Mouse (Mus musculus): ENCODE data around the gene Ebf3. TPM values are rescaled to one million over a fixed set of nuclear protein-coding genes. Genes with fewer than 3 reads are reported as not detected.
A peak's percentile ranks its signal among the peaks of the same experiment; 100 is the strongest.

The Ebf3 gene
- polyA plus RNA-seq, 1 experiment from 2014 or later = 0.80 TPM

DNA sequence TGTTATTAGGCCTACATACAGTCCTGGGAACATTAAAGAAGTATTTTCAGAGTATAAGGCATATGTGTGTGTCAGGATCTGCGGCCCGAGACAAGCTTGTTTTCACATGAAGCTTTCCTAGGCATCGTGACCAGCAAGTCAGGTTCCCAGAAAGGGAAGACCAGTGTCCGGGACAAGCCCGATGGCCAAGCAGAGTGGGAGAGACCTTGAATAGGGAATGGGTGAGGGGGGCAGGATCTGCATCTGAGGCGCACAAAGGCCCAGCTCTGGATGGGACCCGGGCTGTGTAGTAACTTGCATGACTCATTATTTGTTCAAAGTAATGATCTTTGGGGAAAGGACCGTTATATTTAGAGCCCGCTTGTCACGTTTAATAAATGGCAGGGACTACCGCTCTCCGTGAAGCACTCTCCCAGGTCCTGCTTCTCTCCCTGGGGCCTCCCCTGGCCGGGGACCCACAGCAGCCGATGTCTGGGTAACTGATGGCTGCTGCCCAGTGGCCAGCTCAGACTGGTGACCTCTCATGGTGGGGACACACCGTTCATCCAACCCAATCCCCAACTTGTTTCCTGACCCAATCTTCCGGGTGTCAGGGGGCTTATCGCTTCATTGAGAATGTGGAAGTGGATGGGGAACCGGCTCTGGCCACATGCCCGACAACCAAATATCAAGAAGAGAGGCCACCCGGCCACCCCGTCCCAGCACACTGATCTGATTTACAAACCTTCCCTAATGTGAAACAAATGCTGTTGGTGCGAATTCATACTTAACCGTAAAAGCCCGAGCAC lies 16.5 kb downstream of the Ebf3 start:
- peaks cover 16% of the 10 kb centered on the region for H3K4me1 ChIP-seq
- peaks cover 65% of the 10 kb centered on the region for H3K27me3 ChIP-seq

DNA sequence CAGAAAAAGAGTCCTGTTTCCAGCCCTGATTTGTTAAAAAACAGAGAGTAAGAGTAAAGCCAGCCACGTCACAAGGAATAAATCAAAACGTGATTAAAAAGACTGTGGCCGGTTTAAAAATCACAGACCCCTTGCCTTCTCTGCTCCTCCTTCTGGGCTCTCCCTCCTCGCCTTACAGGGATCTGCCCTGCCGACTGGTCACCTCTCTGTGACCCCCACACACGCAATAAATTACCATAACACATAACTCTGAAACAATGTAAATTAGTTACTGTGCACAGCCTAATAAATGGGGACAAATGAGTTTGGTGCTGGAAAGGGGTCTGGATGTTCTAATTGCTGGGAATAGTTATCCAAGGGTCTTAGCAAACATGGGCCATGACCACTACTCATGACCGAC lies 17.1 kb downstream of the Ebf3 start:
- no peak overlapping the region for H3K27ac ChIP-seq (replicated peaks)

More for the DNA sequence above, 16.5 kb downstream of the Ebf3 start:
- H3K9ac ChIP-seq (replicated peaks) = no peak overlapping the region
- H3K4me3 ChIP-seq = no peak overlapping the region
- H3K27ac ChIP-seq (replicated peaks) = no peak overlapping the region
- H3K4me2 ChIP-seq (replicated peaks) = no peak overlapping the region
- ATAC-seq (replicated peaks) = no peak
- no peaks in the 10 kb centered on the region for H3K9me3 ChIP-seq
- WGBS = 81% methylated on average over 24 of the region's 24 CpGs
- H3K36me3 ChIP-seq = no peaks in the 10 kb centered on the region

DNA sequence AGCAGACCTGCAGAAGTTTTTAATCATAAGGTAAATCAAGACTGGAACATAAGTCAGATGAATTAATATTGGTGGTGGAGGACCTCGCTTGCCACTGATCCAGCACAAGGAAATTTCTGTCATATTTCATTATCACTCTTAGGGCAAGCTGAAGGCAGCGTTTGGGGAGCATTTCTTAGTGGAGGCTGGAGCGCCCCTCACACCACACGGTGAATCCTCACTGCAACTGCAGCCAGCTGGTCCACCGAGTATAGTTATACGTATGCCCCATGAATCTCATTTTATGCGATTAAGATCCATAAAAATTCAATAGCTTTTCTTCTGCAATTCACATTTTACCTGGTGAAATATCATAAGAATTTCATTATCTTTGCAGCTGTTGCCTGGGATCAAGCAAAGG lies 18.6 kb downstream of the Ebf3 start:
- Histone ChIP-seq H3K4me2 (replicated peaks) (no peak overlapping the region), H3K4me3 (no peak overlapping the region), H3K9me3 (no peaks in the 10 kb centered on the region), H3K9ac (replicated peaks) (no peak overlapping the region), H3K27ac (replicated peaks) (no peak overlapping the region), H3K4me1 (peaks cover 3% of the 10 kb centered on the region; the same call in 1 of the 2 replicates), H3K36me3 (no peaks in the 10 kb centered on the region), H3K27me3 (peaks cover 60% of the 10 kb centered on the region)
- ATAC-seq (replicated peaks) = no peak
- 86% methylated on average over 7 of the region's 7 CpGs for WGBS

More for the DNA sequence above, 17.1 kb downstream of the Ebf3 start:
- Histone ChIP-seq H3K36me3 (no peaks in the 10 kb centered on the region), H3K4me2 (replicated peaks) (no peak overlapping the region), H3K9ac (replicated peaks) (no peak overlapping the region), H3K9me3 (no peaks in the 10 kb centered on the region), H3K27me3 (peaks cover 69% of the 10 kb centered on the region), H3K4me3 (no peak overlapping the region), H3K4me1 (peaks cover 16% of the 10 kb centered on the region)
- 55% methylated on average over 7 of the region's 7 CpGs for WGBS
- ATAC-seq (replicated peaks) = no peak

DNA sequence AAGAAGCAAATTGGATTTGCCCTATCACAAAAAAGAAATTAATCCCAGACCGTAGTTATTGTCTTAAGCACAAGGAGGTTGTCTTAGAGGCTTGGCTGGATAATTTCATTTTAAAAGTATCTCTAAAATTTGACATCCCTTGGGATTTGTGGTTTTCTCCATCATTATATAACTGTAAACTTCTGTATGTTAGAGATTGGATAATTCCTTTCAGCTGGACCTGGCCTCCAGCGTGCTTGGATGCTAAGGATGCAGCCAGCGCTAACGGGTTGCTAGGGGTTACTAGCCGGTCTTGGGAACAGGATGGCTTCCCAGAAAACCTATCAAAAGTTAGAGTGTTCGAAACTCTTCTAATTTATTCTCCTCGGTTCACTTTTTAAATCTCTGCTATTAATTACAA lies 19.8 kb downstream of the Ebf3 start:
- H3K27ac ChIP-seq (replicated peaks) = no peak overlapping the region
- 46% methylated on average over 7 of the region's 7 CpGs for WGBS

DNA sequence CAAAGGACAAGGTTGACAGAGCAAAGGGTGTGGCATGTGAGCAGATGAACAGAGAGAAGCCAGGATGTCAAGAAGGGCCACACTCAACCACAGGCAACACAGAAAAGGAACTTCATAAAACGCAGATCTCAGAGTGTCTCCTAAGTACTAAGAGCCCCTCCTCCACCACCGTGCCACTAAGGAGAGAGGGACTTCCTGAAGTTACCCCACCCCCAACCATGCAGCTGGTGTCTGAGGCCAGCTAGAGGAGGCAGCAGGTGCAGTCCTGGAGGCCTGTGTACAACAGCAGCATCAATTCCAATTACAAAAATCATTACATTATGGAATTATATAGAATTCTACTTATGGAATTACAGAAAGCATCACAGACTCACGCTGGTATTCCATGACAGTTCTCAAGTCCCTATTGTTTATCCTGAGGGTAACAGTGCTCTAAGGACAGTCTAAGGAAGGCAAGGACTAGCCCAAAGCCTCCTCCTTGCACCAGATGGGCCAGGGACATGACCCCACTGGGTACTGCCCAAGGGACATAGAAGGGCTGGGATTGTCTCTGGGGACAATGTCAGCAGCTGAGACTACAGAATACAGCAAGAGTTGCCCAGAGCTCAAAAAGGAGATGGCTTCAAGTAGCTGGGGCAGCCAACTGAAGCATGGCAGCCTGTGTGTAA lies 24.8 kb downstream of the Ebf3 start:
- 60% methylated on average over 3 of the region's 3 CpGs for WGBS
- H3K9ac ChIP-seq (replicated peaks) = no peak overlapping the region
- H3K27me3 ChIP-seq = peaks cover 22% of the 10 kb centered on the region; the same call in 1 of the 2 replicates
- no peak for ATAC-seq (replicated peaks)
- no peaks in the 10 kb centered on the region for H3K36me3 ChIP-seq
- H3K4me3 ChIP-seq = no peak overlapping the region
- no peak overlapping the region for H3K27ac ChIP-seq (replicated peaks)
- no peaks in the 10 kb centered on the region for H3K9me3 ChIP-seq
- no peak overlapping the region for H3K4me2 ChIP-seq (replicated peaks)
- H3K4me1 ChIP-seq = no peaks in the 10 kb centered on the region

More for the DNA sequence above, 19.8 kb downstream of the Ebf3 start:
- Histone ChIP-seq H3K9ac (replicated peaks) (no peak overlapping the region), H3K27me3 (peaks cover 51% of the 10 kb centered on the region), H3K4me2 (replicated peaks) (no peak overlapping the region), H3K9me3 (no peaks in the 10 kb centered on the region), H3K4me3 (no peak overlapping the region), H3K4me1 (no peaks in the 10 kb centered on the region), H3K36me3 (no peaks in the 10 kb centered on the region)
- ATAC-seq (replicated peaks) = no peak

DNA sequence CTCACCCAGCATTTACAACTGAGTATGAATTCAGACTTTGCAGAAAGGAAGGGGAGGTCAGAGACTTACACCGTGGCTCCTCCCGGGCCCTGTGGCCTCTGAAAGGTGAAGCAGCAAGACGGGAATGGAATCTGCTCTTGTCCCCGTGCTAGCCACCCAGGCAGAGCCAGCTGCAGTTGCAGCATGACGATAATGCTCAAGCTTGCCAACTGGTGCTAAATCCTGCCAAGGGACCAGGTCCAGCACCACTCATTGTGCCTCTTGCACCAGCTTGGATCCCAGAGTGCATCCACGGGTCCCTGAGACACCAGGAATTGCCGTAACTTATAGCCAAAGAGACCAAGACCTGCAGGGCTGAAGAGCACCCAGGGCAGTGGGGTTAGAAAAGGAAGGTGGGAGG lies 36.1 kb downstream of the Ebf3 start:
- Histone ChIP-seq H3K27me3 (peaks cover 57% of the 10 kb centered on the region), H3K27ac (replicated peaks) (no peak overlapping the region), H3K4me2 (replicated peaks) (no peak overlapping the region), H3K9ac (replicated peaks) (no peak overlapping the region), H3K36me3 (no peaks in the 10 kb centered on the region), H3K4me1 (no peaks in the 10 kb centered on the region), H3K4me3 (no peak overlapping the region), H3K9me3 (no peaks in the 10 kb centered on the region)
- 75% methylated on average over 7 of the region's 7 CpGs for WGBS
- ATAC-seq (replicated peaks) = no peak

DNA sequence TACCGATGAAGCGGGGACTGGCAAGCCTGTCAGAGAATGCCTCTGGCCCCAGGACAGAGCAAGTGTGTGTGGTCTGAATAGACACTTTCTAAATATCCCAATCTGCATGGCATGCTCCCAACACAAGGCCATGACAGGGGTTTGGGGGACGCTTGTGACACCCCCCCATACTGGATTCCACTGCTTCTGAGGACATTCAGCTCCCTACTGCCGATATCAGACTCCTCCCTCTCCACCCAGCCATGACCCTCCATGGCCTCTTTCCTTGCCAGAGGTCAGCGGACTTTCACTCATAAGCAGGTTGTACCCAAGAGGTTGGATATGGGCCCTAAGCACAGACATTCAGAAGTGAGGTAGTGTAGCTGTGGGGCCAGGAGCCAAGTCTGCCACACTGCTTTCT lies 36.5 kb downstream of the Ebf3 start:
- Histone ChIP-seq H3K4me2 (replicated peaks) (no peak overlapping the region), H3K4me1 (0 out of 2 replicates have a peak, but pooled peaks cover 1% of the 10 kb centered on the region), H3K9ac (replicated peaks) (no peak overlapping the region), H3K9me3 (no peaks in the 10 kb centered on the region), H3K27me3 (peaks cover 57% of the 10 kb centered on the region), H3K4me3 (no peak overlapping the region), H3K27ac (replicated peaks) (no peak overlapping the region), H3K36me3 (no peaks in the 10 kb centered on the region)
- WGBS = 84% methylated on average over 5 of the region's 5 CpGs
- ATAC-seq (replicated peaks) = no peak

DNA sequence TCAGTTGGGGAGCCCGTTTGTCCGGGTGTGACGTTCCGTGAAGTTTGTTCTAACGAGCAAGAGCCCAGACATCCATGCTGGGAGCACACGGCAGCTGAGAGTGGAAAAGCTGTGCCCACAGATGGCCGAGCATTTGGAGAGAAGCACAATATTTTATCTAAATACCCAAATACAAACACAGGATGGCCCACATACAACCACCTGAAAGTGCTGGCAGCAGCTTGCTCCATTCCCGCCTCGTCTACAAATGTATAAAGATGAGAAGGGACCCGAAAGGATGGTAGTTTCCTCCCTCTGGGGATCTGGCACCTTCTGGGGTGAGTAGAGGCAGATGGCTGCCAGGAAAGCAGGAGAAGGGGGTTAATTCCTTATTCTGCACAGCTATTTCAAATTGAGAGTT lies 42.0 kb downstream of the Ebf3 start:
- Histone ChIP-seq H3K9ac (replicated peaks) (no peak overlapping the region), H3K4me2 (replicated peaks) (no peak overlapping the region), H3K36me3 (no peaks in the 10 kb centered on the region), H3K27me3 (peaks cover 67% of the 10 kb centered on the region), H3K4me1 (0 out of 2 replicates have a peak, but pooled peaks cover 5% of the 10 kb centered on the region), H3K4me3 (no peak overlapping the region), H3K9me3 (no peaks in the 10 kb centered on the region), H3K27ac (replicated peaks) (no peak overlapping the region)
- peak; percentile 78; the same call in 1 of the 2 replicates for ATAC-seq (replicated peaks)
- 42% methylated on average over 10 of the region's 10 CpGs for WGBS

DNA sequence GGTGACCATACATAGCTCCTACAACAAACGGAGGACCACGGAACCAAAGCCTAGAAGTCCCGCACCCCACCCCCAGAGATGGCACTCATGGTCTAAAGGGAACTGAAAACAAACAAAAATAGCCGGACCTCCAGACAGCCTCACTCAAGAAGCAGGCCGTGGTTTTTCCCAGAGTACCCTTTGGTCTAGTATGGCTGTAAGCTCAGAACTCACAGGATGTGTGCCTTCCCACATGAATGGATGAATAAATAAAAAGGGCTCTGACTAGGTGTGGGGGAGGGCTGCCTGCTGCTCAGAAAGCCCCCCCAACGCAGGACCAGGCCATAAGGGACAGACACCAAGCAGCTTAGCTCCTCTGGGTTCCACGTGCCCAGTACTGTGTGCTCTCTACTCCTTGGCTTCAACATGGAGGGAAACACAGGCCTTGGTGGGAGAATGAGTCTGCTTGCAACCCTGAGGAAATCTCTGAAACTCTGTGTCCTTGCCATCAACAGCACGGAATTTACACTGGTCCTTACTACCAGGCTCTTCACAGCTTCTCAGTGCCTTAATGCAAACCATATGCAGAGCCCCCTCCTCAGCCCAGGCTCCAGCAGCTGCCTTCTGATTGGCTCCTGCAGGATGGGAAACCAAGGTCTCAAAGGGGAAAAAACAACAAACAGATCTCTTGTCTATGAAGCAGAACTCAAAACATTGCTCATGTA lies 45.6 kb downstream of the Ebf3 start:
- Histone ChIP-seq H3K4me1 (peaks cover 9% of the 10 kb centered on the region; the same call in 1 of the 2 replicates), H3K9ac (replicated peaks) (no peak overlapping the region), H3K36me3 (no peaks in the 10 kb centered on the region), H3K9me3 (no peaks in the 10 kb centered on the region), H3K4me3 (no peak overlapping the region), H3K27ac (replicated peaks) (no peak overlapping the region), H3K27me3 (peaks cover 65% of the 10 kb centered on the region), H3K4me2 (replicated peaks) (no peak overlapping the region)
- 81% methylated on average over 8 of the region's 8 CpGs for WGBS
- no peak for ATAC-seq (replicated peaks)

DNA sequence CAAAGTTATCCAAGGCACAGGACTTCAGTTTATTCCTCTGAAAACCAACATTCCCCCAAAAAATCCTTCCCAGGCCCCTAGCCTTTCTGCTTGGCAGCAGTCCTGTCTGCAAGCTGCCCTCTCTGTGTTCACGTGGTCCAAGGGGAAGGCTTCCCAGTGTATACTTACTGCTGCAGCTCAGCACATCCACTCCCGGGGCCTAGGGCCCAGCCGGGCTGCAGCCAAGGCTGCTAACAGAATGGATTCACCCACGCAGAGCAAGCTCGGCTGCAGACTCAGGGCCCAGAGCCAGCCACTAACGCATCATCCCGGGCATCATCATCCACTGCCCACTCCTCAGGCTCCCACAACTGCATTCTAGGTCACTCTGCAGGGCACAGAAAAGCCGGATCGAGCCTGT lies 46.8 kb downstream of the Ebf3 start:
- WGBS = 53% methylated on average over 9 of the region's 9 CpGs

DNA sequence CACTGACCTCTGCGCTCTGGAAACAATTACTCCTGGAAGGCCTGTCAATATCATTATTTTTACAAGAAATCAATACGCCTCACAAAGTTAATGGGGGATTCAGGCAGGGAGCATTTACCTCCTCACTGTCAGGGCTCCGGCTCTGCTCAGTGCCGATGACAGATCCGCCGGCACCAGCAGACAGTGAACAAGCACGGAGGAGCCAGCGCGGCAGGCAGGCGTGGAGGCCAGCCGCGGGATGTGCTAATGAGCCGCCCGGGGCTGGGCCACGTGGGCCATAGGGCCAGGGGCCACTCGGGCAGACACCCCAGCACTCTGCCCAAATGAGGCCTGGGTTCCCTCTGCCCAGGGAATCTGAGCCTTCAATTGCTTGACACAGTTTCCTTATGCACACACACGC lies 47.7 kb downstream of the Ebf3 start:
- H3K4me1 ChIP-seq = peaks cover 6% of the 10 kb centered on the region; the same call in 1 of the 2 replicates
- H3K4me3 ChIP-seq = no peak overlapping the region
- no peaks in the 10 kb centered on the region for H3K9me3 ChIP-seq
- WGBS = 15% methylated on average over 17 of the region's 17 CpGs
- no peak for ATAC-seq (replicated peaks)
- H3K27ac ChIP-seq (replicated peaks) = no peak overlapping the region
- H3K9ac ChIP-seq (replicated peaks) = no peak overlapping the region
- H3K4me2 ChIP-seq (replicated peaks) = no peak overlapping the region
- peaks cover 70% of the 10 kb centered on the region for H3K27me3 ChIP-seq
- no peaks in the 10 kb centered on the region for H3K36me3 ChIP-seq

More for the DNA sequence above, 46.8 kb downstream of the Ebf3 start:
- no peak for ATAC-seq (replicated peaks)
- H3K9me3 ChIP-seq = no peaks in the 10 kb centered on the region
- peaks cover 6% of the 10 kb centered on the region; the same call in 1 of the 2 replicates for H3K4me1 ChIP-seq
- no peaks in the 10 kb centered on the region for H3K36me3 ChIP-seq
- no peak overlapping the region for H3K9ac ChIP-seq (replicated peaks)
- no peak overlapping the region for H3K27ac ChIP-seq (replicated peaks)
- H3K27me3 ChIP-seq = peaks cover 65% of the 10 kb centered on the region
- H3K4me3 ChIP-seq = no peak overlapping the region
- H3K4me2 ChIP-seq (replicated peaks) = no peak overlapping the region

DNA sequence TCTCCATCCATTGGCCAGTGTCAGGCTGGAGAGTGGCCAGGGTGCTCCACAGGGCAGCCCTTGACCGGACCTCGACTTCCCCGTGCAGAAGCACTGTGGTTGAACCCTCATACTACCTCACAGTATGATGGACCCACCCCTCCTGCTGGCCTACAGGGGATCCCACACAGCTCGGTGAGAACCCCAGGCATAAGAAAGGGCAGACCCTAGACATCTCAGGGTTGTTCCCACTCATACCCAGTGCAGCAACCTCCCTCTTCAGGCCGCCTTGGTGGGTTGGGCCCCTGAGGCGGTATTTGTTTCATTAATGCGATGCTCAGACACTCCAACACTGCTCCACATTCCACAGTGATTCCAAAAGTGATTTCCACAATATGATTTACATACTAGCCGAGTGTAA lies 51.9 kb downstream of the Ebf3 start:
- H3K27me3 ChIP-seq = peaks cover 77% of the 10 kb centered on the region
- no peak overlapping the region for H3K4me2 ChIP-seq (replicated peaks)
- 80% methylated on average over 8 of the region's 8 CpGs for WGBS
- no peak overlapping the region for H3K4me3 ChIP-seq
- ATAC-seq (replicated peaks) = no peak
- H3K9me3 ChIP-seq = no peaks in the 10 kb centered on the region
- peaks cover 7% of the 10 kb centered on the region; the same call in 1 of the 2 replicates for H3K4me1 ChIP-seq
- no peak overlapping the region for H3K27ac ChIP-seq (replicated peaks)
- H3K9ac ChIP-seq (replicated peaks) = no peak overlapping the region
- no peaks in the 10 kb centered on the region for H3K36me3 ChIP-seq
